Comparison of ENCODE assay signal across 8 mouse cellular contexts in genomic region chr9:22051161-22051957, GRCm38 (mm10). TPM values are rescaled to one million over a fixed set of nuclear protein-coding genes. Genes with fewer than 3 reads are reported as not detected.
DNase-seq lines count a peak whose midpoint lies in the region; ATAC-seq lines count a peak whose summit lies in the region.

No protein-coding gene starts in this region.

- under 1% methylated on average over 45 of the region's 67 CpGs for WGBS in hindbrain, embryonic 11.5 days
- 2% methylated on average over 67 of the region's 67 CpGs for WGBS in midbrain, embryonic 14.5 days

- peak; percentile 71 for DNase-seq in hindbrain, embryonic 11.5 days (ENCODE audit: low spot score)
- DNase-seq in midbrain, embryonic 14.5 days: peak; percentile 76
- DNase-seq in c-Kit-positive CD71-positive TER-119-positive erythroid progenitor cells, embryonic 14.5 days (ENCODE audit: low spot score): no peak
- no peak for DNase-seq in yolk sac, embryonic 10.5 days (ENCODE audit: low spot score)

- H3K4me3 ChIP-seq in erythroblast, embryonic 14.5 days (replicated peaks): peak overlapping the region; percentile 4
- peak overlapping the region; percentile 78 for H3K4me3 ChIP-seq in megakaryocyte, embryonic 14.5 days (replicated peaks)
- H3K4me3 ChIP-seq in hindbrain, embryonic 11.5 days (ENCODE audit: low read depth, low read length): peak overlapping the region; percentile 93
- H3K4me3 ChIP-seq in midbrain, embryonic 14.5 days (replicated peaks; ENCODE audit: low read depth, low read length): peak overlapping the region; percentile 100

- H3K9ac ChIP-seq in hindbrain, embryonic 11.5 days (ENCODE audit: low read depth, low read length): peak overlapping the region; percentile 97
- peak overlapping the region; percentile 98 for H3K9ac ChIP-seq in midbrain, embryonic 14.5 days (replicated peaks; ENCODE audit: low read length)

- peaks cover 44% of the 10 kb centered on the region for H3K4me1 ChIP-seq in erythroblast, embryonic 14.5 days (ENCODE audit: control insufficient read depth)
- H3K4me1 ChIP-seq in megakaryocyte, embryonic 14.5 days: peaks cover 30% of the 10 kb centered on the region
- H3K4me1 ChIP-seq in hindbrain, embryonic 11.5 days (replicated peaks; ENCODE audit: control insufficient read depth, insufficient read depth, low read length): peaks cover 8% of the 10 kb centered on the region; the same call in 1 of the 2 replicates
- H3K4me1 ChIP-seq in midbrain, embryonic 14.5 days (ENCODE audit: control insufficient read depth, insufficient read depth, low read length): peaks cover 37% of the 10 kb centered on the region

- peak overlapping the region; percentile 95 for H3K27ac ChIP-seq in hindbrain, embryonic 11.5 days (ENCODE audit: low read depth, low read length)
- peak overlapping the region; percentile 96 for H3K27ac ChIP-seq in midbrain, embryonic 14.5 days (replicated peaks; ENCODE audit: low read depth, low read length)

- peaks cover 24% of the 10 kb centered on the region for H3K9me3 ChIP-seq in erythroblast, embryonic 14.5 days (ENCODE audit: control insufficient read depth, low read length)
- no peaks in the 10 kb centered on the region for H3K9me3 ChIP-seq in megakaryocyte, embryonic 14.5 days
- H3K9me3 ChIP-seq in hindbrain, embryonic 11.5 days (ENCODE audit: control insufficient read depth, low read length): no peaks in the 10 kb centered on the region
- H3K9me3 ChIP-seq in midbrain, embryonic 14.5 days (ENCODE audit: control insufficient read depth, low read length): no peaks in the 10 kb centered on the region

- peaks cover 2% of the 10 kb centered on the region for H3K36me3 ChIP-seq in erythroblast, embryonic 14.5 days (ENCODE audit: control insufficient read depth)
- H3K36me3 ChIP-seq in megakaryocyte, embryonic 14.5 days (replicated peaks; ENCODE audit: low read length): peaks cover 11% of the 10 kb centered on the region
- no peaks in the 10 kb centered on the region for H3K36me3 ChIP-seq in hindbrain, embryonic 11.5 days (ENCODE audit: control insufficient read depth, insufficient read depth, low read length)
- peaks cover 4% of the 10 kb centered on the region; the same call in 1 of the 2 replicates for H3K36me3 ChIP-seq in midbrain, embryonic 14.5 days (ENCODE audit: control insufficient read depth, insufficient read depth, low read length)

- peak overlapping the region; percentile 68 for H3K4me2 ChIP-seq in hindbrain, embryonic 11.5 days (replicated peaks; ENCODE audit: low read depth, low read length)
- H3K4me2 ChIP-seq in midbrain, embryonic 14.5 days (ENCODE audit: low read length): peak overlapping the region; percentile 85

- H3K27me3 ChIP-seq in erythroblast, embryonic 14.5 days (ENCODE audit: control insufficient read depth): peaks cover 93% of the 10 kb centered on the region
- H3K27me3 ChIP-seq in megakaryocyte, embryonic 14.5 days (replicated peaks): peaks cover 82% of the 10 kb centered on the region
- H3K27me3 ChIP-seq in hindbrain, embryonic 11.5 days (ENCODE audit: control insufficient read depth, insufficient read depth, low read length): peaks cover 8% of the 10 kb centered on the region; the same call in 1 of the 2 replicates
- no peaks in the 10 kb centered on the region for H3K27me3 ChIP-seq in midbrain, embryonic 14.5 days (ENCODE audit: control insufficient read depth, insufficient read depth, low read length)

- no peak for ATAC-seq in erythroblast, adult 5-6 weeks (replicated peaks; ENCODE audit: low FRiP score, poor library complexity, severe bottlenecking)
- ATAC-seq in megakaryocyte, adult 5-6 weeks (ENCODE audit: poor library complexity, severe bottlenecking): no peak
- peak; percentile 39 for ATAC-seq in hindbrain, embryonic 11.5 days (ENCODE audit: low FRiP score)
- peak; percentile 26 for ATAC-seq in midbrain, embryonic 14.5 days (ENCODE audit: low FRiP score, low TSS enrichment)

RNA-seq across cellular contexts. Expression of gene Elavl3, which starts 0.5 kb away (rescaled TPM):
- 0.02 and 0.03 TPM in 2 replicates for polyA plus RNA-seq in erythroblast, embryonic 14.5 days (2012)
- not detected in 2 replicates for total RNA-seq in erythroblast, adult 5-6 weeks (2015; ENCODE audit: low replicate concordance)
- not detected in 2 replicates for total RNA-seq in erythroblast, adult 5-6 weeks (2017; ENCODE audit: low replicate concordance)
- 0.21 TPM in 1 of 2 replicates, not detected in the other for polyA plus RNA-seq in megakaryocyte, embryonic 14.5 days (2012; ENCODE audit: insufficient read depth, low replicate concordance)
- total RNA-seq in megakaryocyte, adult 5-6 weeks (2015): not detected in 2 replicates
- total RNA-seq in megakaryocyte, adult 5-6 weeks (2017): not detected in 2 replicates
- polyA plus RNA-seq in hindbrain, embryonic 11.5 days (2014; fragmentation: Nextera tagmentation; extraction: Ambion mirVana): 72.9 and 85.2 TPM in 2 replicates
- 137 and 162 TPM in 2 replicates for polyA plus RNA-seq in midbrain, embryonic 14.5 days (2014; fragmentation: Nextera tagmentation; extraction: Ambion mirVana)

RNA-seq across cellular contexts. Expression of gene Gm49318, which starts 19.7 kb away (rescaled TPM):
- not detected in 2 replicates for polyA plus RNA-seq in erythroblast, embryonic 14.5 days (2012)
- total RNA-seq in erythroblast, adult 5-6 weeks (2015; ENCODE audit: low replicate concordance): not detected in 2 replicates
- total RNA-seq in erythroblast, adult 5-6 weeks (2017; ENCODE audit: low replicate concordance): not detected in 2 replicates
- polyA plus RNA-seq in megakaryocyte, embryonic 14.5 days (2012; ENCODE audit: insufficient read depth, low replicate concordance): not detected in 2 replicates
- total RNA-seq in megakaryocyte, adult 5-6 weeks (2015): not detected in 2 replicates
- total RNA-seq in megakaryocyte, adult 5-6 weeks (2017): not detected in 2 replicates
- 0.56 TPM in 1 of 2 replicates, not detected in the other for polyA plus RNA-seq in hindbrain, embryonic 11.5 days (2014; fragmentation: Nextera tagmentation; extraction: Ambion mirVana)
- polyA plus RNA-seq in midbrain, embryonic 14.5 days (2014; fragmentation: Nextera tagmentation; extraction: Ambion mirVana): not detected in 2 replicates

RNA-seq across cellular contexts. Expression of gene Zfp653, which starts 19.8 kb away (rescaled TPM):
- 2.1 and 2.8 TPM in 2 replicates for polyA plus RNA-seq in erythroblast, embryonic 14.5 days (2012)
- total RNA-seq in erythroblast, adult 5-6 weeks (2015; ENCODE audit: low replicate concordance): 1.0 and 4.0 TPM in 2 replicates
- total RNA-seq in erythroblast, adult 5-6 weeks (2017; ENCODE audit: low replicate concordance): 1.6 and 2.8 TPM in 2 replicates
- polyA plus RNA-seq in megakaryocyte, embryonic 14.5 days (2012; ENCODE audit: insufficient read depth, low replicate concordance): 10.8 and 17.6 TPM in 2 replicates
- 4.4 and 6.1 TPM in 2 replicates for total RNA-seq in megakaryocyte, adult 5-6 weeks (2015)
- total RNA-seq in megakaryocyte, adult 5-6 weeks (2017): 6.2 and 8.6 TPM in 2 replicates
- polyA plus RNA-seq in hindbrain, embryonic 11.5 days (2014; fragmentation: Nextera tagmentation; extraction: Ambion mirVana): 8.1 and 9.2 TPM in 2 replicates
- polyA plus RNA-seq in midbrain, embryonic 14.5 days (2014; fragmentation: Nextera tagmentation; extraction: Ambion mirVana): 14.7 and 18.1 TPM in 2 replicates

RNA-seq across cellular contexts. Expression of gene Ecsit, which starts 33.9 kb away (rescaled TPM):
- 2.7 and 3.0 TPM in 2 replicates for polyA plus RNA-seq in erythroblast, embryonic 14.5 days (2012)
- 1.9 and 3.3 TPM in 2 replicates for total RNA-seq in erythroblast, adult 5-6 weeks (2015; ENCODE audit: low replicate concordance)
- total RNA-seq in erythroblast, adult 5-6 weeks (2017; ENCODE audit: low replicate concordance): 3.5 and 4.2 TPM in 2 replicates
- polyA plus RNA-seq in megakaryocyte, embryonic 14.5 days (2012; ENCODE audit: insufficient read depth, low replicate concordance): 7.2 and 16.8 TPM in 2 replicates
- 3.9 and 5.0 TPM in 2 replicates for total RNA-seq in megakaryocyte, adult 5-6 weeks (2015)
- 10.8 and 11.1 TPM in 2 replicates for total RNA-seq in megakaryocyte, adult 5-6 weeks (2017)
- 32.4 and 38.4 TPM in 2 replicates for polyA plus RNA-seq in hindbrain, embryonic 11.5 days (2014; fragmentation: Nextera tagmentation; extraction: Ambion mirVana)
- 45.6 and 48.5 TPM in 2 replicates for polyA plus RNA-seq in midbrain, embryonic 14.5 days (2014; fragmentation: Nextera tagmentation; extraction: Ambion mirVana)

RNA-seq across cellular contexts. Expression of gene Cnn1, which starts 47.7 kb away (rescaled TPM):
- polyA plus RNA-seq in erythroblast, embryonic 14.5 days (2012): not detected in 2 replicates
- not detected in 2 replicates for total RNA-seq in erythroblast, adult 5-6 weeks (2015; ENCODE audit: low replicate concordance)
- not detected in 2 replicates for total RNA-seq in erythroblast, adult 5-6 weeks (2017; ENCODE audit: low replicate concordance)
- polyA plus RNA-seq in megakaryocyte, embryonic 14.5 days (2012; ENCODE audit: insufficient read depth, low replicate concordance): not detected in 2 replicates
- total RNA-seq in megakaryocyte, adult 5-6 weeks (2015): not detected in 2 replicates
- not detected in 2 replicates for total RNA-seq in megakaryocyte, adult 5-6 weeks (2017)
- 1.8 and 2.1 TPM in 2 replicates for polyA plus RNA-seq in hindbrain, embryonic 11.5 days (2014; fragmentation: Nextera tagmentation; extraction: Ambion mirVana)
- 0.58 and 0.61 TPM in 2 replicates for polyA plus RNA-seq in midbrain, embryonic 14.5 days (2014; fragmentation: Nextera tagmentation; extraction: Ambion mirVana)

Comparison
In these comparisons a context has a peak if more than half of its experiments do, and no peak if none do; other contexts are left out.
1. H3K4me3 ChIP-seq: peak in every context shown above with its lines; median percentile 100 in midbrain, embryonic 14.5 days; 93 in hindbrain, embryonic 11.5 days; 78 in megakaryocyte, embryonic 14.5 days; 4 in erythroblast, embryonic 14.5 days.
2. ATAC-seq: peak in hindbrain, embryonic 11.5 days (single experiment) and midbrain, embryonic 14.5 days (single experiment); none in erythroblast, adult 5-6 weeks (single experiment) and megakaryocyte, adult 5-6 weeks (single experiment).
3. DNase-seq: peak in hindbrain, embryonic 11.5 days (single experiment) and midbrain, embryonic 14.5 days (single experiment); none in c-Kit-positive CD71-positive TER-119-positive erythroid progenitor cells, embryonic 14.5 days (single experiment) and yolk sac, embryonic 10.5 days (single experiment).
4. RNA of gene Elavl3, which starts 0.5 kb away (polyA plus RNA-seq): 137 to 162 TPM in midbrain, embryonic 14.5 days and 72.9 to 85.2 TPM in hindbrain, embryonic 11.5 days; 0.21 TPM in megakaryocyte, embryonic 14.5 days and 0.02 to 0.03 TPM in erythroblast, embryonic 14.5 days; every median in the first group is over 10 times any median in the second.